Comparison of ENCODE assay signal across 9 mouse cellular contexts in the genomic region with DNA sequence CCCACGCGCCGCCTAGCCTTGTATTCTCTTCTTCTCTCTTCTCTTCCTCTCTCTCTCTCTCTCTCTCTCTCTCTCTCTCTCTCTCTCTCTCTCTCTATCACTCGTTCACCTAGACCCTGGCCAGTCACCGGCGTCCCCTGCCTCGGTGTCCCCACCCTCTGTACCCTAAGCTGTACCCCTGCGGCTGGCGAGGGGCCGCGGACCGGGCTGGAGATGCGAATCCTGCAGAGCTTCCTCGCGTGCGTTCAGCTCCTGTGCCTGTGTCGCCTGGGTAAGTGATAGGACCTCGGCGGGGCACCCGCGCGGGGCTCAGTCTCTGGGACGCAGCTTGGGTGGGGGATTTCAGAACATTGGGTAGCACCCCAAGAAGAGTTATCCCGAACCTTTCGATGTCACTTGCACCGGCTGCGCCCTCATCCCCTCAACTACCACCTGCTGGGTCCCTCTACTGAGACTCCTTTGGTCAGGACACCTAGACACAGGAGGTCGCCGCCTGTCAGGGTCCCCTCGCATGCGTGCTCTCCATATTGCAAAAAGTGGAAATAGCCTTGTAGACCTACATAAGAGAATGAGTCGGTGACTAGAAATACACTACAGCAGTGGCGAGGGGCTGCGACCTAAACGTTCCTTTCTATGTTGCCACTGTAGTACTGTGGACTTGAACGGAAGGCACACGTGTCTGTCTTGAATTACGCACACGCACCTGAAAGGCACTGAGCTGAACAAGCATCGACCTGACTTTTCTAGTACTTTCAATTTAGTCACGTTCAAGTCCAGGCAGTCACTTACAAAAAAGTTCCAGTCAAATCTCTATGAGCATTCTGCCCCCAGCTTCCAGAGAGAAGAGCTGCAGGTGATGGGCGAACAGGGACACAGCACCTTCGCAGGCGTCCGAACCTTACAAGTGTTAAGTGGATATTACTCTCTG. TPM values are rescaled to one million over a fixed set of nuclear protein-coding genes. Genes with fewer than 3 reads are reported as not detected.
DNase-seq lines count a peak whose midpoint lies in the region; ATAC-seq and TF ChIP-seq lines count a peak whose summit lies in the region.
"Had no signal": no experiment of that assay in that cellular context is flagged by ENCODE, and none has a peak within 500 bp of the region (broad histone marks: within the 10 kb centered on the region; RNA-seq: fewer than 3 reads in every experiment).

No protein-coding gene starts in this region.

- peak; percentile 8 for DNase-seq in cerebellum, adult 9-11 months
- no peak for DNase-seq in cerebellum, adult 11 months
- no peak for DNase-seq in lung, postnatal 10 days
- DNase-seq in layer of hippocampus, postnatal 14 days (ENCODE audit: low spot score in 2 of 2), result peak; percentile 42
- DNase-seq in midbrain, postnatal 0 days (ENCODE audit: low spot score), result peak; percentile 57
- no peak for DNase-seq in thymus, postnatal 14 days

- H3K9me3 ChIP-seq in lung, embryonic 15.5 days, result no peaks in the 10 kb centered on the region
- H3K9me3 ChIP-seq in forebrain, embryonic 12.5 days, result no peaks in the 10 kb centered on the region
- H3K9me3 ChIP-seq in midbrain, postnatal 0 days (ENCODE audit: low read length), result no peaks in the 10 kb centered on the region

- WGBS in lung, embryonic 15.5 days, result 3% methylated on average over 45 of the region's 45 CpGs
- under 1% methylated on average over 43 of the region's 45 CpGs for WGBS in forebrain, embryonic 12.5 days
- WGBS in midbrain, postnatal 0 days, result 1% methylated on average over 45 of the region's 45 CpGs

- H3K4me3 ChIP-seq in lung, embryonic 15.5 days, result peak overlapping the region; percentile 58
- H3K4me3 ChIP-seq in forebrain, embryonic 12.5 days (replicated peaks), result peak overlapping the region; percentile 77
- peak overlapping the region; percentile 71 for H3K4me3 ChIP-seq in midbrain, postnatal 0 days (ENCODE audit: low read depth, low read length)
- H3K4me3 ChIP-seq: erythroblast, embryonic 14.5 days had no signal

- H3K4me1 ChIP-seq in lung, embryonic 15.5 days, result peaks cover 8% of the 10 kb centered on the region
- H3K4me1 ChIP-seq in forebrain, embryonic 12.5 days, result peaks cover 32% of the 10 kb centered on the region
- H3K4me1 ChIP-seq in midbrain, postnatal 0 days (ENCODE audit: insufficient read depth, low read length), result 0 out of 2 replicates have a peak, but pooled peaks cover 3% of the 10 kb centered on the region

- peak; percentile 52 for TF ChIP-seq CTCF in midbrain, postnatal 0 days (IDR thresholded peaks at IDR 0.05)

- H3K27ac ChIP-seq in lung, embryonic 15.5 days, result no peak overlapping the region
- H3K27ac ChIP-seq in forebrain, embryonic 12.5 days, result peak overlapping the region; percentile 86
- peak overlapping the region; percentile 76 for H3K27ac ChIP-seq in midbrain, postnatal 0 days (ENCODE audit: low read depth, low read length)

- peak overlapping the region; percentile 40 for H3K9ac ChIP-seq in lung, embryonic 15.5 days
- peak overlapping the region; percentile 93 for H3K9ac ChIP-seq in forebrain, embryonic 12.5 days
- H3K9ac ChIP-seq in midbrain, postnatal 0 days (replicated peaks; ENCODE audit: low read length, poor library complexity, severe bottlenecking), result peak overlapping the region; percentile 74

- no peaks in the 10 kb centered on the region for H3K36me3 ChIP-seq in lung, embryonic 15.5 days
- no peaks in the 10 kb centered on the region for H3K36me3 ChIP-seq in forebrain, embryonic 12.5 days (replicated peaks)
- no peaks in the 10 kb centered on the region for H3K36me3 ChIP-seq in midbrain, postnatal 0 days (ENCODE audit: insufficient read depth, low read length)

- H3K4me2 ChIP-seq in lung, embryonic 15.5 days, result peak overlapping the region; percentile 96
- H3K4me2 ChIP-seq in forebrain, embryonic 12.5 days, result peak overlapping the region; percentile 76
- peak overlapping the region; percentile 98 for H3K4me2 ChIP-seq in midbrain, postnatal 0 days (ENCODE audit: low read depth, low read length, poor library complexity, severe bottlenecking)

- peak; percentile 66; the same call in 1 of the 2 replicates for ATAC-seq in lung, embryonic 15.5 days (ENCODE audit: borderline replicate concordance, extremely low read depth, low FRiP score, low TSS enrichment)
- ATAC-seq in forebrain, embryonic 12.5 days (ENCODE audit: low FRiP score), result peak; percentile 71
- peak; percentile 71 for ATAC-seq in midbrain, postnatal 0 days (ENCODE audit: low FRiP score)

- peaks cover 26% of the 10 kb centered on the region for H3K27me3 ChIP-seq in lung, embryonic 15.5 days
- no peaks in the 10 kb centered on the region for H3K27me3 ChIP-seq in forebrain, embryonic 12.5 days
- no peaks in the 10 kb centered on the region for H3K27me3 ChIP-seq in midbrain, postnatal 0 days (ENCODE audit: insufficient read depth, low read length)

RNA-seq across cellular contexts. Expression of gene Ptprz1, which starts 0.6 kb away (rescaled TPM):
- polyA plus RNA-seq in lung, embryonic 15.5 days (2015; fragmentation: Nextera tagmentation; extraction: Ambion mirVana), result 2.2 and 2.6 TPM in 2 replicates
- 102 and 115 TPM in 2 replicates for polyA plus RNA-seq in forebrain, embryonic 12.5 days (2016; fragmentation: Nextera tagmentation; extraction: Ambion mirVana)
- 100 to 1,000 TPM; 206 to 223 TPM for total RNA-seq in layer of hippocampus, postnatal 14 days (2021)
- 260 and 300 TPM in 2 replicates for total RNA-seq in midbrain, postnatal 0 days (2014; rRNA removed)
- 129 and 133 TPM in 2 replicates for polyA plus RNA-seq in midbrain, postnatal 0 days (2015; fragmentation: Nextera tagmentation; extraction: Ambion mirVana)
- polyA plus RNA-seq: erythroblast, embryonic 14.5 days had no signal

Comparison
In these comparisons a context has a peak if more than half of its experiments do, and no peak if none do; other contexts are left out.
1. DNase-seq: peak in cerebellum, adult 9-11 months (single experiment), layer of hippocampus, postnatal 14 days (2 of 2) and midbrain, postnatal 0 days (single experiment); none in cerebellum, adult 11 months (single experiment), lung, postnatal 10 days (single experiment) and thymus, postnatal 14 days (single experiment).
2. H3K9ac ChIP-seq: peak in every context shown above with its lines; median percentile 93 in forebrain, embryonic 12.5 days; 74 in midbrain, postnatal 0 days; 40 in lung, embryonic 15.5 days.
3. RNA of gene Ptprz1, which starts 0.6 kb away (polyA plus RNA-seq): 129 to 133 TPM in midbrain, postnatal 0 days and 102 to 115 TPM in forebrain, embryonic 12.5 days; 2.2 to 2.6 TPM in lung, embryonic 15.5 days; every median in the first group is over 10 times any median in the second.
4. Peak in every context shown above with its lines, with median percentiles within 50 percentile points of each other: ATAC-seq, H3K4me2 ChIP-seq and H3K4me3 ChIP-seq.